Mouse (Mus musculus): ENCODE results near the gene Coro2a. TPM values are rescaled to one million over a fixed set of nuclear protein-coding genes. Genes with fewer than 3 reads are reported as not detected.

The Coro2a gene
- total and polyA plus RNA-seq, 3 experiments, result 0.35 to 6.8 TPM; not detected in 1

GRCm38 (mm10) chr4:46560069-46560705, 41.8 kb downstream of the Coro2a start:
- no peak for DNase-seq (ENCODE audit: low read depth, low spot score)
- Histone ChIP-seq H3K36me3 (ENCODE audit: control insufficient read depth in 1 of 2, insufficient read depth in 2 of 2, low read length in 2 of 2) (peaks cover 0 to 29% of the 10 kb centered on the region in 2 experiments; a peak in 2 of 4 replicates), H3K4me3 (ENCODE audit: control insufficient read depth in 1 of 2, insufficient read depth in 1 of 2, low read depth in 2 of 2, low read length in 2 of 2) (no peak overlapping the region), H3K9me3 (replicated peaks; ENCODE audit: insufficient read depth, low read length) (no peaks in the 10 kb centered on the region), H3K79me2 (ENCODE audit: control insufficient read depth, insufficient read depth, low read length, poor library complexity) (no peaks in the 10 kb centered on the region), H3K4me1 (ENCODE audit: control insufficient read depth in 1 of 2, insufficient read depth in 2 of 2, low read length in 2 of 2) (peaks cover 23 to 52% of the 10 kb centered on the region in 2 experiments), H3K27me3 (ENCODE audit: control insufficient read depth in 1 of 2, insufficient read depth in 2 of 2, low read length in 2 of 2) (no peaks in the 10 kb centered on the region), H3K27ac (ENCODE audit: control insufficient read depth, low read depth, low read length) (no peak overlapping the region), H3K9ac (ENCODE audit: control insufficient read depth, low read depth, low read length, poor library complexity, severe bottlenecking) (no peak overlapping the region)
- TF ChIP-seq RAD21 (IDR thresholded peaks at IDR 0.05; ENCODE audit: low read depth, low read length), result no peak
- no peak for TF ChIP-seq GABPA (IDR thresholded peaks at IDR 0.05; ENCODE audit: low read depth, low read length)
- no peak for TF ChIP-seq TAL1 (IDR thresholded peaks at IDR 0.05; ENCODE audit: low read length)
- no peak for TF ChIP-seq GATA1 (IDR thresholded peaks at IDR 0.05; ENCODE audit: low read depth, low read length)
- no peak for TF ChIP-seq ZC3H11A (IDR thresholded peaks at IDR 0.05; ENCODE audit: low read depth, low read length)
- no peak for TF ChIP-seq MAX (IDR thresholded peaks at IDR 0.05; ENCODE audit: low read length)
- no peak for TF ChIP-seq ETS1 (IDR thresholded peaks at IDR 0.05; ENCODE audit: low read depth, low read length)
- no peak for TF ChIP-seq CTCF (IDR thresholded peaks at IDR 0.05 in 2 of 3, conservative IDR thresholded peaks at IDR 0.05 in 1 of 3; ENCODE audit: control insufficient read depth in 1 of 3, insufficient read depth in 1 of 3, low read depth in 2 of 3, low read length in 3 of 3, poor library complexity in 1 of 3, severe bottlenecking in 1 of 3)
- no peak for TF ChIP-seq JUND (IDR thresholded peaks at IDR 0.05; ENCODE audit: low read depth, low read length)
- no peak for TF ChIP-seq TBP (IDR thresholded peaks at IDR 0.05; ENCODE audit: low read depth, low read length)
- TF ChIP-seq USF1 (IDR thresholded peaks at IDR 0.05; ENCODE audit: low read depth, low read length), result no peak
- TF ChIP-seq SIN3A (IDR thresholded peaks at IDR 0.05; ENCODE audit: low read length), result no peak
- TF ChIP-seq MEF2A (IDR thresholded peaks at IDR 0.05; ENCODE audit: extremely low read depth, insufficient replicate concordance, low read depth, low read length, poor library complexity, severe bottlenecking), result no peak
- no peak for TF ChIP-seq ZMIZ1 (IDR thresholded peaks at IDR 0.05; ENCODE audit: low read depth, low read length)
- TF ChIP-seq UBTF (IDR thresholded peaks at IDR 0.05; ENCODE audit: borderline replicate concordance, insufficient read depth, low read depth, low read length), result no peak
- no peak for TF ChIP-seq POLR2AphosphoS2 (IDR thresholded peaks at IDR 0.05; ENCODE audit: low read length)

DNA sequence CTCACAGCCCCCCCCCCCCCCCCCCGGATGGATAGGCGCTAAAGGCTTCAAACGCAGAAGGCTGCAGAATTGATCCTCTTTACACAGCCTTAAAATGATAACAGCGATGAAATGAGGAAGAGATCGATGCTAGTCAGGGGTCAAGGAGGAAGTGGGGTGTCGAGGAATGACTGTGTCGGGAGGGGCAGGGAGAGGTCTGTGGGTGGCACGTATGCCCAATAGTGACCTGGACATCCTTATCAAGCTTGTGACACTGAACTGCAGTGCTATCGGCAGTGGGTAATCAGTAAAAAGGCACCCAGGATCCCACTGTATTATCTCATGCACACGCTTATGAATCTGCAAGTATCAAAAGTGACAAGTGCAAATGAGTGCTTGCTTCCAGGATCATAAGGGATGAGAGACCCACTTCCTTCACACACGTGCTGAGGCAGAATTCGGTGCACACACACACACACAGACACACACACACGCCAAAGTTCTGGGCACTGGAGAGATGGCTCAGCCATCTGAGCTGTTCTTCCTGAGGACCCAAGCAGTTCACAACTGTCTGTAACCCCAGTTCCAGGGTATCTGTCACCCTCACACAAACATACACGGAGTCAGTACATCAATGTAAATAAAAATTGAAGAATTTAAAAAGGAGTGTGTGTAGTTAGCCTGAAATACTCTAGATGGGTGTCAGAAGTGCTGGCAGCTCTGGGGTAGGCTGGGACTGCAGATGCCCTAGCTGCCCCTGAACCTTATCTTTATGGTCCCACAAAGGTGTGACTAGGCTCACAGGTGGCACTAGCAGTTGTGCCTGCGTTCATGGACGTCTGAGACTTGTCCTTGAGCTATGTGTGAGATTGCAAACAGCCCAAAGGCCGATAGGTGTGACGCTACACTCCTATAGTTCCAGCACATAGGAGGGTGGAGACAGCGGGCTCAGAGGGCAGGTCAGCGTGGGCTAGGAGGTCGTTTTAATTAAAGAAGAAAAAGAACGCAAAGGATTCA, 43.0 kb downstream of the Coro2a start:
- no peaks in the 10 kb centered on the region for H3K9me3 ChIP-seq (replicated peaks; ENCODE audit: insufficient read depth, low read length)
- peak overlapping the region in 1 of 2 experiments; percentile 2; a peak in 2 of 4 replicates for H3K4me3 ChIP-seq (ENCODE audit: control insufficient read depth in 1 of 2, insufficient read depth in 1 of 2, low read depth in 2 of 2, low read length in 2 of 2)
- H3K79me2 ChIP-seq (ENCODE audit: control insufficient read depth, insufficient read depth, low read length, poor library complexity), result no peaks in the 10 kb centered on the region
- no peaks in the 10 kb centered on the region for H3K27me3 ChIP-seq (ENCODE audit: control insufficient read depth in 1 of 2, insufficient read depth in 2 of 2, low read length in 2 of 2)
- peak overlapping the region; percentile 5 for H3K9ac ChIP-seq (ENCODE audit: control insufficient read depth, low read depth, low read length, poor library complexity, severe bottlenecking)
- H3K4me1 ChIP-seq (ENCODE audit: control insufficient read depth in 1 of 2, insufficient read depth in 2 of 2, low read length in 2 of 2), result peaks cover 16 to 50% of the 10 kb centered on the region in 2 experiments
- H3K27ac ChIP-seq (ENCODE audit: control insufficient read depth, low read depth, low read length), result peak overlapping the region; percentile 31
- peaks cover 0 to 26% of the 10 kb centered on the region in 2 experiments; a peak in 2 of 4 replicates for H3K36me3 ChIP-seq (ENCODE audit: control insufficient read depth in 1 of 2, insufficient read depth in 2 of 2, low read length in 2 of 2)
- DNase-seq (ENCODE audit: low read depth, low spot score), result peak; percentile 49
- TF ChIP-seq EP300 (IDR thresholded peaks at IDR 0.05; ENCODE audit: low read depth in 1 of 2, low read length in 2 of 2), result peak; percentile 42 to 61; a peak in 3 of 4 replicates
- TF ChIP-seq USF1 (IDR thresholded peaks at IDR 0.05; ENCODE audit: low read depth, low read length), result no peak
- no peak for TF ChIP-seq ETS1 (IDR thresholded peaks at IDR 0.05; ENCODE audit: low read depth, low read length)
- TF ChIP-seq RAD21 (IDR thresholded peaks at IDR 0.05; ENCODE audit: low read depth, low read length), result no peak
- TF ChIP-seq MYB (IDR thresholded peaks at IDR 0.05; ENCODE audit: low read depth, low read length), result peak; percentile 19; the same call in 1 of the 2 replicates
- 0 out of 2 replicates have a peak, but pooled peaks have one; percentile 32 for TF ChIP-seq TCF12 (IDR thresholded peaks at IDR 0.05; ENCODE audit: low read depth, low read length)
- no peak for TF ChIP-seq CHD1 (IDR thresholded peaks at IDR 0.05; ENCODE audit: low read depth, low read length)
- TF ChIP-seq USF2 (IDR thresholded peaks at IDR 0.05; ENCODE audit: borderline replicate concordance in 1 of 2, insufficient read depth in 1 of 2, low read depth in 1 of 2, low read length in 2 of 2), result no peak
- TF ChIP-seq GABPA (IDR thresholded peaks at IDR 0.05; ENCODE audit: low read depth, low read length), result no peak
- TF ChIP-seq MYC (IDR thresholded peaks at IDR 0.05; ENCODE audit: low read depth, low read length), result 0 out of 2 replicates have a peak, but pooled peaks have one; percentile 35
- no peak for TF ChIP-seq NELFE (IDR thresholded peaks at IDR 0.05; ENCODE audit: low read depth, low read length)
- TF ChIP-seq MAZ (IDR thresholded peaks at IDR 0.05; ENCODE audit: low read depth, low read length), result no peak
- TF ChIP-seq ZC3H11A (IDR thresholded peaks at IDR 0.05; ENCODE audit: low read depth, low read length), result no peak
- no peak for TF ChIP-seq ZKSCAN1 (IDR thresholded peaks at IDR 0.05; ENCODE audit: low read depth, low read length)
- no peak for TF ChIP-seq SIN3A (IDR thresholded peaks at IDR 0.05; ENCODE audit: low read length)
- no peak for TF ChIP-seq UBTF (IDR thresholded peaks at IDR 0.05; ENCODE audit: borderline replicate concordance, insufficient read depth, low read depth, low read length)
- TF ChIP-seq MEF2A (IDR thresholded peaks at IDR 0.05; ENCODE audit: extremely low read depth, insufficient replicate concordance, low read depth, low read length, poor library complexity, severe bottlenecking), result no peak
